Mouse (Mus musculus): ENCODE measurements at regions not wholly inside any gene's neighbourhood (a gene's known extent, or its start where the extent isn't known, plus 50 kb on each side); places are given as distances from the start of the nearest gene placed in this dataset.

- peak; percentile 31 for DNase-seq (ENCODE audit: low spot score)
Measured at GRCm38 (mm10) chr14:68973636-68974101, 320.4 kb downstream of the Synb start.

GRCm38 (mm10) chr14:68966758-68967157, 327.3 kb downstream of the Synb start:
- no peak for DNase-seq (ENCODE audit: low spot score)

- no peak for DNase-seq (ENCODE audit: low spot score)
Measured at GRCm38 (mm10) chr14:68954577-68955460, 339.3 kb downstream of the Synb start.

- DNase-seq (ENCODE audit: low spot score) = no peak
Measured at GRCm38 (mm10) chr14:68945906-68946305, 348.2 kb downstream of the Synb start.

GRCm38 (mm10) chr14:68945434-68945833, 348.7 kb downstream of the Synb start:
- no peak for DNase-seq (ENCODE audit: low spot score)

GRCm38 (mm10) chr14:68941759-68942158, 352.3 kb downstream of the Synb start:
- DNase-seq (ENCODE audit: low spot score) = no peak

GRCm38 (mm10) chr14:68941132-68941690, 352.9 kb downstream of the Synb start:
- DNase-seq (ENCODE audit: low spot score) = no peak

- no peak for DNase-seq (ENCODE audit: low spot score)
Measured at GRCm38 (mm10) chr14:68935303-68935662, 358.8 kb downstream of the Synb start.

- DNase-seq (ENCODE audit: low spot score) = peak; percentile 43
Measured at GRCm38 (mm10) chr14:68934611-68935302, 359.3 kb downstream of the Synb start.

GRCm38 (mm10) chr14:68927814-68928213, 366.3 kb downstream of the Synb start:
- no peak for DNase-seq (ENCODE audit: low spot score)

- DNase-seq (ENCODE audit: low spot score) = no peak
Measured at GRCm38 (mm10) chr14:68923054-68923453, 371.0 kb downstream of the Synb start.

- no peak for DNase-seq (ENCODE audit: low spot score)
Measured at GRCm38 (mm10) chr14:68922035-68922434, 372.1 kb downstream of the Synb start.

- DNase-seq (ENCODE audit: low spot score) = no peak
Measured at GRCm38 (mm10) chr14:68918526-68919045, 375.5 kb downstream of the Synb start.

GRCm38 (mm10) chr14:68899921-68900320, 394.2 kb downstream of the Synb start:
- peak; percentile 3 for DNase-seq (ENCODE audit: low spot score)

- DNase-seq (ENCODE audit: low spot score) = no peak
Measured at GRCm38 (mm10) chr14:68877171-68877570, 416.9 kb downstream of the Synb start.

GRCm38 (mm10) chr14:68861071-68861470, 433.0 kb downstream of the Synb start:
- no peak for DNase-seq (ENCODE audit: low spot score)

- DNase-seq (ENCODE audit: low spot score) = no peak
Measured at GRCm38 (mm10) chr14:68857948-68858347, 436.2 kb downstream of the Synb start.

GRCm38 (mm10) chr14:68848506-68848905, 445.6 kb downstream of the Synb start:
- no peak for DNase-seq (ENCODE audit: low spot score)

- DNase-seq (ENCODE audit: low spot score) = no peak
Measured at GRCm38 (mm10) chr14:68847609-68848008, 446.5 kb downstream of the Synb start.

GRCm38 (mm10) chr14:68820241-68820640, 473.9 kb downstream of the Synb start:
- peak; percentile 12 for DNase-seq (ENCODE audit: low spot score)

- no peak for DNase-seq (ENCODE audit: low spot score)
Measured at GRCm38 (mm10) chr14:68808976-68809375, 485.1 kb downstream of the Synb start.

GRCm38 (mm10) chr14:68807918-68808317, 486.2 kb downstream of the Synb start:
- DNase-seq (ENCODE audit: low spot score) = no peak

- no peak for DNase-seq (ENCODE audit: low spot score)
Measured at GRCm38 (mm10) chr14:68806646-68807045, 487.5 kb downstream of the Synb start.

All from layer of hippocampus, adult 9-10 months (tissue).